Mouse (Mus musculus): ENCODE measurements around the gene Pkp4. TPM values are rescaled to one million over a fixed set of nuclear protein-coding genes. Genes with fewer than 3 reads are reported as not detected.

Gene Pkp4
- total RNA-seq, 2 experiments from 2014 or later, result 200 to 224 TPM

- Histone ChIP-seq H3K4me3 (no peak overlapping the region), H3K27ac (no peak overlapping the region)
- no peak for DNase-seq (ENCODE audit: extremely low spot score in 1 of 2, low spot score in 2 of 2)
- intact Hi-C loops (cut with DNase I), result no loop called here
- no peak for TF ChIP-seq CTCF (IDR thresholded peaks at IDR 0.05)
These were observed 45.5 kb downstream of the Pkp4 start for GRCm38 (mm10) chr2:59206190-59206589.

GRCm38 (mm10) chr2:59207240-59207639, 46.6 kb downstream of the Pkp4 start:
- no peak for TF ChIP-seq CTCF (IDR thresholded peaks at IDR 0.05)
- intact Hi-C loops (cut with DNase I), result no loop called here
- Histone ChIP-seq H3K4me3 (no peak overlapping the region), H3K27ac (no peak overlapping the region)
- DNase-seq (ENCODE audit: extremely low spot score in 1 of 2, low spot score in 2 of 2), result no peak

- DNase-seq (ENCODE audit: extremely low spot score in 1 of 2, low spot score in 2 of 2), result no peak
- TF ChIP-seq CTCF (IDR thresholded peaks at IDR 0.05), result no peak
- H3K4me3 ChIP-seq, result no peak overlapping the region
- H3K27ac ChIP-seq, result no peak overlapping the region
- intact Hi-C loops (cut with DNase I), result no loop called here
These were observed 47.1 kb downstream of the Pkp4 start for GRCm38 (mm10) chr2:59207725-59208124.

- Histone ChIP-seq H3K27ac (no peak overlapping the region), H3K4me3 (no peak overlapping the region)
- no peak for DNase-seq (ENCODE audit: extremely low spot score in 1 of 2, low spot score in 2 of 2)
- intact Hi-C loops (cut with DNase I), result no loop called here
- no peak for TF ChIP-seq CTCF (IDR thresholded peaks at IDR 0.05)
These were observed 47.6 kb downstream of the Pkp4 start for GRCm38 (mm10) chr2:59208276-59208675.

- TF ChIP-seq CTCF (IDR thresholded peaks at IDR 0.05), result no peak
- intact Hi-C loops (cut with DNase I), result no loop called here
- DNase-seq (ENCODE audit: extremely low spot score in 1 of 2, low spot score in 2 of 2), result no peak
- Histone ChIP-seq H3K27ac (peak overlapping the region; percentile 25; the same call in 1 of the 2 replicates), H3K4me3 (no peak overlapping the region)
These were observed 50.4 kb downstream of the Pkp4 start for GRCm38 (mm10) chr2:59211051-59211450.

- intact Hi-C loops (cut with DNase I), result no loop called here
- TF ChIP-seq CTCF (IDR thresholded peaks at IDR 0.05), result no peak
- DNase-seq (ENCODE audit: extremely low spot score in 1 of 2, low spot score in 2 of 2), result no peak
- H3K4me3 ChIP-seq, result no peak overlapping the region
- H3K27ac ChIP-seq, result no peak overlapping the region; the same call in 1 of the 2 replicates
These were observed 51.8 kb downstream of the Pkp4 start for GRCm38 (mm10) chr2:59212430-59212829.

GRCm38 (mm10) chr2:59212846-59213245, 52.2 kb downstream of the Pkp4 start:
- Histone ChIP-seq H3K4me3 (no peak overlapping the region), H3K27ac (no peak overlapping the region)
- DNase-seq (ENCODE audit: extremely low spot score in 1 of 2, low spot score in 2 of 2), result no peak
- intact Hi-C loops (cut with DNase I), result no loop called here
- no peak for TF ChIP-seq CTCF (IDR thresholded peaks at IDR 0.05)

- no peak for DNase-seq (ENCODE audit: extremely low spot score in 1 of 2, low spot score in 2 of 2)
- no peak for TF ChIP-seq CTCF (IDR thresholded peaks at IDR 0.05)
- H3K4me3 ChIP-seq, result no peak overlapping the region
- intact Hi-C loops (cut with DNase I), result no loop called here
- H3K27ac ChIP-seq, result no peak overlapping the region
These were observed 57.3 kb downstream of the Pkp4 start for GRCm38 (mm10) chr2:59217931-59218330.

GRCm38 (mm10) chr2:59219997-59220789, 59.5 kb downstream of the Pkp4 start:
- intact Hi-C loops (cut with DNase I), result no loop called here
- no peak overlapping the region for H3K4me3 ChIP-seq
- no peak overlapping the region for H3K27ac ChIP-seq
- no peak for DNase-seq (ENCODE audit: extremely low spot score in 1 of 2, low spot score in 2 of 2)
- TF ChIP-seq CTCF (IDR thresholded peaks at IDR 0.05), result no peak

GRCm38 (mm10) chr2:59226383-59226782, 65.7 kb downstream of the Pkp4 start:
- DNase-seq (ENCODE audit: extremely low spot score in 1 of 2, low spot score in 2 of 2), result no peak
- Histone ChIP-seq H3K27ac (peak overlapping the region; percentile 52), H3K4me3 (no peak overlapping the region)
- intact Hi-C loops (cut with DNase I), result no loop called here
- no peak for TF ChIP-seq CTCF (IDR thresholded peaks at IDR 0.05)

GRCm38 (mm10) chr2:59227011-59227410, 66.4 kb downstream of the Pkp4 start:
- intact Hi-C loops (cut with DNase I), result no loop called here
- no peak for TF ChIP-seq CTCF (IDR thresholded peaks at IDR 0.05)
- DNase-seq (ENCODE audit: extremely low spot score in 1 of 2, low spot score in 2 of 2), result no peak
- peak overlapping the region; percentile 52 for H3K27ac ChIP-seq
- no peak overlapping the region for H3K4me3 ChIP-seq

GRCm38 (mm10) chr2:59227508-59228263, 67.0 kb downstream of the Pkp4 start:
- TF ChIP-seq CTCF (IDR thresholded peaks at IDR 0.05), result no peak
- H3K27ac ChIP-seq, result no peak overlapping the region

More at GRCm38 (mm10) chr2:59227508-59228263, 67.0 kb downstream of the Pkp4 start:
- intact Hi-C loops (cut with DNase I), result no loop called here
- DNase-seq (ENCODE audit: extremely low spot score in 1 of 2, low spot score in 2 of 2), result no peak
- H3K4me3 ChIP-seq, result no peak overlapping the region
